Mouse (Mus musculus) bone marrow, adult 2 months (tissue): ENCODE data around the gene Nubpl. TPM values are rescaled to one million over a fixed set of nuclear protein-coding genes. Genes with fewer than 3 reads are reported as not detected.

ENCODE experiments used
- H3K27ac ChIP-seq: fragments of 200-500 bp; 2 replicates; pipeline ENCODE4 v1.5.1; 2012; ENCODE audit warnings: low read depth, mild to moderate bottlenecking, control low read depth, inconsistent platforms, low read length; ENCODE audit not compliant: control insufficient read depth, poor library complexity, insufficient read depth
- H3K4me1 ChIP-seq: fragments of 200-500 bp; 2 replicates; pipeline ENCODE4 v1.6.1; 2011; ENCODE audit warnings: low read length; ENCODE audit not compliant: control insufficient read depth, insufficient read depth
- H3K4me3 ChIP-seq: fragments of 200-500 bp; replicated peaks from 2 replicates; pipeline ENCODE3; 2011; ENCODE audit warnings: mild to moderate bottlenecking, low read depth, low read length, control low read depth; ENCODE audit not compliant: control insufficient read depth
- CTCF ChIP-seq: fragments of 200-500 bp; IDR thresholded peaks from 2 replicates; pipeline ENCODE4 v1.5.1; 2011; ENCODE audit warnings: low read length, control low read depth; ENCODE audit not compliant: control insufficient read depth, insufficient read depth
- POLR2A ChIP-seq: fragments of 200-500 bp; IDR thresholded peaks from 2 replicates; pipeline ENCODE4 v1.6.1; 2011; ENCODE audit warnings: low read depth, mild to moderate bottlenecking, control low read depth, low read length, borderline replicate concordance; ENCODE audit not compliant: control insufficient read depth
- WGBS: fragments of 180-500 bp; shearing (Covaris S2); methylation state at CpG from one replicate; pipeline ENCODE4 v1.1.7; 2018; 5-methylcytosine and 5-hydroxymethylcytosine counted together
- polyA plus RNA-seq: library from polyadenylated mRNA; stranded (reverse); fragments of >200 nt; gene quantifications from 2 replicates; pipeline ENCODE4 v1.2.4, GENCODE M21; 2011; ENCODE audit warnings: low replicate concordance; ENCODE audit not compliant: missing spikeins, insufficient read depth, insufficient read length

Nubpl gene
- polyA plus RNA-seq, 1 experiment: 2.6 TPM

- Histone ChIP-seq H3K4me3 (no peak overlapping the region), H3K27ac (no peak overlapping the region), H3K4me1 (no peaks in the 10 kb centered on the region)
- 83% methylated on average over 2 of the region's 2 CpGs for WGBS
- no peak for TF ChIP-seq POLR2A
- no peak for TF ChIP-seq CTCF
Observed at GRCm38 (mm10) chr12:52293931-52294330, 196.4 kb downstream of the Nubpl start.

GRCm38 (mm10) chr12:52297988-52298387, 200.5 kb downstream of the Nubpl start:
- Histone ChIP-seq H3K4me3 (no peak overlapping the region), H3K27ac (no peak overlapping the region), H3K4me1 (no peaks in the 10 kb centered on the region)
- WGBS: 77% methylated on average over 2 of the region's 2 CpGs
- TF ChIP-seq CTCF (no peak), POLR2A (no peak)

- 15% methylated on average over 1 of the region's 1 CpGs for WGBS
- Histone ChIP-seq H3K4me3 (no peak overlapping the region), H3K4me1 (no peaks in the 10 kb centered on the region), H3K27ac (no peak overlapping the region)
- no peak for TF ChIP-seq CTCF
Observed at GRCm38 (mm10) chr12:52298683-52299082, 201.1 kb downstream of the Nubpl start.

- H3K4me3 ChIP-seq: no peak overlapping the region
- H3K4me1 ChIP-seq: peaks cover 3% of the 10 kb centered on the region
- no peak overlapping the region for H3K27ac ChIP-seq
- WGBS: 67% methylated on average over 2 of the region's 2 CpGs
- TF ChIP-seq CTCF (no peak), POLR2A (no peak)
Observed at GRCm38 (mm10) chr12:52302961-52303360, 205.4 kb downstream of the Nubpl start.

GRCm38 (mm10) chr12:52306348-52306747, 208.8 kb downstream of the Nubpl start:
- Histone ChIP-seq H3K4me3 (no peak overlapping the region), H3K4me1 (peaks cover 4% of the 10 kb centered on the region), H3K27ac (no peak overlapping the region)
- TF ChIP-seq POLR2A (no peak), CTCF (no peak)
- WGBS: 92% methylated on average over 7 of the region's 7 CpGs

- Histone ChIP-seq H3K4me3 (peak overlapping the region; percentile 35), H3K4me1 (peaks cover 4% of the 10 kb centered on the region), H3K27ac (peak overlapping the region; percentile 77)
- no peak for TF ChIP-seq POLR2A
- TF ChIP-seq CTCF: no peak
- WGBS: 44% methylated on average over 10 of the region's 10 CpGs
Observed at GRCm38 (mm10) chr12:52307331-52307982, 209.9 kb downstream of the Nubpl start.

GRCm38 (mm10) chr12:52308628-52309027, 211.1 kb downstream of the Nubpl start:
- TF ChIP-seq POLR2A (no peak), CTCF (no peak)
- Histone ChIP-seq H3K4me1 (peaks cover 4% of the 10 kb centered on the region), H3K4me3 (no peak overlapping the region), H3K27ac (peak overlapping the region; percentile 6; the same call in 1 of the 2 replicates)
- 85% methylated on average over 7 of the region's 7 CpGs for WGBS

DNA sequence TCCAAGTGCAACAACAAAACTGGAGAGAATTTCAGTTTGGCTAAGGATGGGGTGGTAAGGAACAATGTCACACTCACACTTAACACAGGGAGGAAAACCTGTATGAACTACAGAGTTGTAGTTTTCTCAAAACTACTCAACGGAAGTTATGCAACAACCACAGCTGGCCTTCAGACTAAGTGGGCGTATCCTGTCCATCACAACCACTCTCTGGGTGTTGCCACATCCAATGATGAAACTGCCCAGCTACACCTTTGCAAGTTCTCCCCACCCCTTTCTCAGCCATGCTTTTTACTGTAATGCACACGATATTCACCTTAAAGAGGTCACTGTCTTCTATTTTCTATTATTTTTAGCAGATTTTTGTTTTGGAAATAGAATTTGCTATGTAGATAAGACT, 217.3 kb downstream of the Nubpl start:
- H3K27ac ChIP-seq: no peak overlapping the region
- WGBS: 41% methylated on average over 3 of the region's 3 CpGs
- no peak overlapping the region for H3K4me3 ChIP-seq
- no peak for TF ChIP-seq CTCF
- no peak for TF ChIP-seq POLR2A
- no peaks in the 10 kb centered on the region; the same call in 1 of the 2 replicates for H3K4me1 ChIP-seq

GRCm38 (mm10) chr12:52317635-52318034, 220.1 kb downstream of the Nubpl start:
- TF ChIP-seq POLR2A: no peak
- 82% methylated on average over 6 of the region's 6 CpGs for WGBS
- Histone ChIP-seq H3K4me3 (no peak overlapping the region), H3K27ac (no peak overlapping the region), H3K4me1 (no peaks in the 10 kb centered on the region; the same call in 1 of the 2 replicates)
